Mouse (Mus musculus) spleen, adult 2 months (tissue): Measurements from ENCODE around the gene Alox12.

Source experiments
- CTCF ChIP-seq: fragments of 200-500 bp; IDR thresholded peaks from 2 replicates; pipeline ENCODE4 v1.5.1; 2011; ENCODE audit warnings: mild to moderate bottlenecking, inconsistent platforms; ENCODE audit not compliant: insufficient read depth, insufficient read length, insufficient replicate concordance; ENCODE audit errors: extremely low read depth
- POLR2A ChIP-seq: fragments of 200-500 bp; IDR thresholded peaks from 2 replicates; pipeline ENCODE4 v1.6.1; 2011; ENCODE audit warnings: low read depth, low read length, inconsistent platforms

DNA sequence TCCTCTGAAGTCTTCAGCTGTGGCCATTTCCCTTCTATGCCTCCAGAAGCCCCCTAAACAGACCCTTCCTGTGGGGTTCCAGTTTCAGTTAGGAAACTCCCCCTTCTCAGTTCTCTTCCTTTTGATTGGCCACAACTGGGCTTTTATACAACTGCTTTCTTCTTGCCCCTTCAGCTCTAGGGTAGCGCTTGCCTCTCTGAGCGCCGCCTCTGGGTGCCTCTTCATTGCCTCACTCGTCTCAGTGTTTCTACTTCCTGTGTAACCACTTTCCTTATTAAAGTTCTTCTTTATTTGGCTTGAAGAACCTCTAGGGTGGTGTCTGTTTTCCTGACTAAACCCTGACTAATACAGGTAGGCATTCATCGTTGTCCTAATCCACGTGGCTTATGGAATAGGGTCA lies 36.1 kb upstream of the Alox12 start:
- TF ChIP-seq CTCF (no peak), POLR2A (no peak)
